Mouse (Mus musculus): ENCODE data around the gene Wbp1l. TPM values are rescaled to one million over a fixed set of nuclear protein-coding genes. Genes with fewer than 3 reads are reported as not detected.
A peak's percentile ranks its signal among the peaks of the same experiment; 100 is the strongest.
"Not testable (repeated sequence)": the region's sequence is repeated elsewhere in the genome, so short reads cannot be mapped to it uniquely, and the experiment has no call there.

The Wbp1l gene
- polyA plus RNA-seq (2012; rRNA removed) = 104 and 142 TPM in 2 replicates

DNA sequence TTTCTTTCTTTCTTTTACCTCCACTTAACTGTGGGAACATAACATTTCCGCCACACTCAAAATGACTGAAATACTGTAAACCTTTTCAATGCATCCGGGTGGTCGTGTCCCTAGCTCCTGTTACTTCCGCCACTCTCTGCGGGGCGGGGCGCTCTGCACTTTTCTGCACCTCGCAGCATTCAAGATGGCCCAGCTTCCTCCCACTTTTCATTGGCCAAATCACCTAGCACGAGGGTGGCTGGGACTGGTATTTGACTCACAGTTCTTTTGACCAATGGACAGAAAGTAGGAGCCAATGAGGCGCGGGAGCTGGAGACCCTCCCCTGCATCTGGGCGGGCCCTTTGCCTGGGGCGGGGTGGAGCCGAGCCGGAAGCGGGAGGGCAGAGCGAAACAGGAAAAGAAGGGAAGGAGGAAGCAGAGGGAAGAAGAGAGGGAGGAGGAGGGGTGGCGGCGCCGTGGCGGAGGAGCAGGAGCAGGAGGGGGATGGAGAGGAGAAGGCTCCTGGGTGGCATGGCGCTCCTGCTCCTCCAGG, at the start of gene Wbp1l:
Wbp1l (plus strand) TSS at position 365 of the 533 bp plus-strand sequence.
- peak; percentile 97 for DNase-seq (ENCODE audit: low read depth)

DNA sequence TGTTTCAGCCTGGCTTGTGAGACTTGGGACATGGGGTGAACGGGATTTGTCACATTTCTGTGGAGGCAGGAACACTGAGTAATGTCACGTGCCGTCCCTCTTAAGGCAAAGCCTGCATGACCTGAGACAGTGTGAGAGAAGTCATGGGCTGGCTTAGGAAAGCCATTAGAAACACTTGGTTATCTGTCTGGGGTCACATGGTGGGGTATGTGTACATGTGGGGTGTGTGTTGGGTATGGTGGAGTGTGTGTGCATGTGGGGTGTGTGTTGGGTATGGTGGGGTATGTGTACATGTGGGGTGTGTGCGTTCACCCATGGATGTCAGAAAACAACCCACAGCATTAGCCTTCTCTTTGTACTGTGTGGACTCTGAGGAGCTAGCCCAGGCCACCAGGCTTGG, 48.5 kb upstream of the Wbp1l start:
- no peak for DNase-seq (ENCODE audit: low read depth)

GRCm38 (mm10) chr19:46552496-46552895, 46.4 kb upstream of the Wbp1l start:
- no peak for DNase-seq (ENCODE audit: low read depth)

- no peak for DNase-seq (ENCODE audit: low read depth)
These were observed 45.3 kb upstream of the Wbp1l start for GRCm38 (mm10) chr19:46553541-46553955.

DNA sequence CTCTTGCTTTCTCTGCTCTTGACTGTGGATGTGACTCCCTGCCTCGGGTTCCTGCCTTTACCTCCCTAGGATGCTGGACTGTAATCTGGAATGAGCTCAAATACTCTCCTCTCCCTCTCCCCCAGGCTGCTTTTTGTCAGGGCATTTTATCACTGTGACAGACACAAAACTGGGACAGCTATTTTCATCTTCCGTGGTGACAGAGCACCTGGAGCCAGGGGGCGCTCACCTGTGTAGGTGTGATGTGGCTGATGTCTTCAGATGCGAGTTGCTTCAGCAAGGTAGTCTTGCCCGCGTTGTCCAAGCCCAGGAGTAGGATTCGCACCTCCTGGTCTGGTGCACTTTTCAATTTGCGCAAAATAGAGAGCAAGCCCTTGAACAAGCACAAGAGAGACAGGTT, 40.9 kb upstream of the Wbp1l start:
- DNase-seq (ENCODE audit: low read depth) = no peak

DNA sequence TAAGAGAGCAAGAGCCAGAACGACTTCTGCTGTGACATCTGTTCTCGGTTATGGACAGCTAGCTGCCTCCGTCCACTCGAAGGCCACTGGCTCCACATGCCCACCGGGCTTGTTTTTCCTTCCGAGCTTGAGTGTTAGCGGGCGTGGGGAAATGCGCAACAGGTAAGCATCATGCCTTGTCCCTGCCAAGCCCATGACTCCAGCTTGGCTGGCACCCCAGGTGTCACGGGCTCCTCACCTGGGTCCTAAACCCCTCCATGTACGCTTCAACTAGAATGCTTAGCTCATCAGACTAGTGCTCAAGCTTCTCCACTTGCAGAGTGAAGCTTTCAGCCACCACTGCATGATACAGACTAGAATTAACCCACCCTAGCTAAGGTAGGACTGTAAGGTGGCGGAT, 40.3 kb upstream of the Wbp1l start:
- DNase-seq (ENCODE audit: low read depth) = no peak

- no peak for DNase-seq (ENCODE audit: low read depth)
These were observed 36.8 kb upstream of the Wbp1l start for GRCm38 (mm10) chr19:46562132-46562531.

GRCm38 (mm10) chr19:46562581-46563515, 36.0 kb upstream of the Wbp1l start:
- no peak for DNase-seq (ENCODE audit: low read depth)

- DNase-seq (ENCODE audit: low read depth) = no peak
These were observed 35.3 kb upstream of the Wbp1l start for GRCm38 (mm10) chr19:46563603-46564002.

GRCm38 (mm10) chr19:46564043-46564462, 34.8 kb upstream of the Wbp1l start:
- no peak for DNase-seq (ENCODE audit: low read depth)

DNA sequence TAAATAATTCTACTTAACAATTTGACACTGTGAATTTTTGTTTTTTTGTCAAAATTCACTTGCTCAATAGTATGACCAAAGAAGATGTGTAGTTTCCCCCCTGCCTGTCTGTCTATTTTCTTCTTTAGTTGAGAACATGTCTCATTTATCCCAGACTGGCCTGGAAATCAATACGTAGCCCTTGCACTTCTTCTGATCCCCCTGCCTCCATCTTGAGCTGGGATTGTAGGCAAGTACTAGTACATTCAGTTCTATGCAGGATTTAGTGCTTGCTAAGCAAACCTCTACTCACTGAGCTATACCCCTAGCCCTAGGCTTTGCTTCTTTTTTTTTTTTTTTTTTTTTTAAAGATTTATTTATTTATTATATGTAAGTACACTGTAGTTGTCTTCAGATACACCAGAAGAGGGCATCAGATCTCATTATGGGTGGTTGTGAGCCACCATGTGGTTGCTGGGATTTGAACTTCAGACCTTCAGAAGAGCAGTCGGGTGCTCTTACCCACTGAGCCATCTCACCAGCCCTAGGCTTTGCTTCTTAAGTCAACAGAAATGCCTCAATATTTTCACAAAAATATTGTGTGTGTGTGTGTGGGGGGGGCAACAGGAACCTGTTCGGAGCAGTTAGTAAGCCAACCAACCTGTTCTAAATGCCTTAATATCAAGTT, 27.5 kb upstream of the Wbp1l start:
- not testable (repeated sequence) for DNase-seq (ENCODE audit: low read depth)

DNA sequence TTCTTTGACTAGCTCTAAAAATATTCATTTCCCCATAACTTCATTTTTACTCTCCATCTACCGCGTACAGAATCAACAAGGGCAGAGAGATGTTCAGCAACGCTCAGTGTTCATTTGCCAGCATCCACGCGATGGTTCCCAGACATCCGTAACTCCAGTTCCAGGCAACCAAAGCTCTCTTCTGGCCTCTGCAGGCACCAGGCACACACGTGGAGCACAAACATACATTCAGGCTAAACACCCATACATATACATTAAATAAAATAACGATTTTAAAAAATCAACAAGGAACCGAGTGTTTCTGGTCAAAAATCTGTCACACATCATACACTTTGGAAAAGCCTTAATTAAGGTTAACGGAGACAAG, 27.0 kb upstream of the Wbp1l start:
- no peak for DNase-seq (ENCODE audit: low read depth)

GRCm38 (mm10) chr19:46572548-46572947, 26.3 kb upstream of the Wbp1l start:
- no peak for DNase-seq (ENCODE audit: low read depth)

DNA sequence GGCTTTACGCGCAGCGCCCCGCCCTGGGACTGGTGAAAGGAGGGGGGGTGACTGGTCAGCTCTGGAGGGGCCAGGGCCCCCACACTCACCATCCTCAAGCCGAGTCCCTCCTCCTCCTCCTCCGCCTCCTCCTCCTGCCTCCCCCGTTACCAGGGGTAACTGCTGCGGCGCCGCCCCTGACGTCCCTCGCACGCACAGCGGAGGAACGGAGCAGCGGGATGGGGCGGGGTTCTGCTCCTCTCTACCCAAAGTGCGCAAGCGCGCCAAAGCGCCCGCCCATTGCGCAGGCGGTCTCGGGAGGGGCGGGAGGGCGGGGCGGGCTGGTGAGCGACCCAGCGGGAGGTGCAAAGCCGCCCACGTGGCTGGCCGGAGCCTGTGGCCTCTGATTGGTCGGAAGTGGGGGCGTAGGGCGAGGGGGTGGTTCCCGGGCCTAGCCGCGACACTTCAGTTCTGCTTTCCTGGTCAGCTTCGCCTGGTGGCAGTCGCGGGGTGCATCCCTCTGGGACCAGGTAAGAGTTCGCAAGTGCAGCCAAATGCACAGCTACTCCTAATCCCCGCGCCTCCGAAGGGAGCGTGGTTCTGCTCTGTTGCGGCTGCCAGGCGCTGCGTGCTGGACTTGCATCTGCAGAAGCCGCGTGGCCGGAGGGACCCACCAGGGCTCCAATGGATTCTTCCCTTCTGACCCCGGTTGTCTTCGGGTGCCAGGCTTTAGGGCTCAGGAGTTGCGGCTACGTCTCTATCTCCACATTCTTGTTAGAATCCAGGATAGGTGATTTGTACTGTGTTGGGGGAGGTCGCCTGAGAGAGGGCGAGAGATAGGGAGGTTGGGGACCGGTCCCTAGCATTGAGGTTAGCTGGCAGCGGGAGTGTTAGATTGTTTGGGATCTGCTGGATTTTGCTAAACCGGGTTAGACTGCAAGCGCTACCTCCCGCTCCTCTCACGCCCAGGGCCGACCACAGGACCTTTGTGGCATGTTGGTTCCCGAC, 25.6 kb upstream of the Wbp1l start, which contains the start of the genes Arl3 and Sfxn2:
Arl3 (minus strand) TSS at position 248 of the 987 bp plus-strand sequence.
Sfxn2 (plus strand) TSS at position 415 of the 987 bp plus-strand sequence.
- DNase-seq (ENCODE audit: low read depth) = peak; percentile 70

DNA sequence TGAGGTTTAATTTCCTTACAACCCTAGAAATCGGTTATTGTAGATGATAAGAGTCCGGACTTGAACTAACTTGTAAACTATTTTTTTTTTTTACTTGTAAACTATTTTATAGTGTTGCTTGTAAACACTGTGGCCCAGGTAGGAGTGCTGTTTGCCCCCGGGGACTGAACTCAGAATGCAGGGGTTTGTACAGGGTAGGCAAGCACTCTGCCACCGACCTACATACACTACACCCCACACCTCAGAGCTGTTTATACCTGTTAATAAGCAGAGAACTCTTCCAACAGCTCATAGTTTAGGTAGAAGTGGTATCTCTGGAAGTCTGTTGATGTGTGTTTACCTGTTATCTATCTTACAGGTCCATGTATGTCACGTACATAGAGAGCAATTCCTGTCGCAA, 24.9 kb upstream of the Wbp1l start:
- DNase-seq (ENCODE audit: low read depth) = no peak

DNA sequence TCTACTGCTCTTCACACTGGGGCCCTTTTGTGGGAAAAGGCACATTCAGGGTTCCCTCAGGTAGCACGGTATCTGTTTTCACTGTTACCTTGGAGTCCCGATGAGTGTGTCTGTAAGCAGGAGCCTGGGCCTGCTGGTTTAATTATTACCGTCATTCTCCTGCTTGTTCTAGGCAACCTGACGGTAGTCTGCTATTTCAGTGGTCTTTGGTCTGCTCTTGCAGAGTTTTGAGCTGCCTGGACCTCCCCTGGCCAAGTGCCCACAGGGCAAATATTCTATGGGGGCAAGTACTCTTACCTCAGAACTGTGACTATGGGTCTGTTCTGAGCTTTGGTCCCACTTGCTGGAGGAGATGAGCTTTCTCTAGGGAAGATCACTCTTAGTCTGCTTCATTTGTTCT, 23.7 kb upstream of the Wbp1l start:
- DNase-seq (ENCODE audit: low read depth) = no peak

DNA sequence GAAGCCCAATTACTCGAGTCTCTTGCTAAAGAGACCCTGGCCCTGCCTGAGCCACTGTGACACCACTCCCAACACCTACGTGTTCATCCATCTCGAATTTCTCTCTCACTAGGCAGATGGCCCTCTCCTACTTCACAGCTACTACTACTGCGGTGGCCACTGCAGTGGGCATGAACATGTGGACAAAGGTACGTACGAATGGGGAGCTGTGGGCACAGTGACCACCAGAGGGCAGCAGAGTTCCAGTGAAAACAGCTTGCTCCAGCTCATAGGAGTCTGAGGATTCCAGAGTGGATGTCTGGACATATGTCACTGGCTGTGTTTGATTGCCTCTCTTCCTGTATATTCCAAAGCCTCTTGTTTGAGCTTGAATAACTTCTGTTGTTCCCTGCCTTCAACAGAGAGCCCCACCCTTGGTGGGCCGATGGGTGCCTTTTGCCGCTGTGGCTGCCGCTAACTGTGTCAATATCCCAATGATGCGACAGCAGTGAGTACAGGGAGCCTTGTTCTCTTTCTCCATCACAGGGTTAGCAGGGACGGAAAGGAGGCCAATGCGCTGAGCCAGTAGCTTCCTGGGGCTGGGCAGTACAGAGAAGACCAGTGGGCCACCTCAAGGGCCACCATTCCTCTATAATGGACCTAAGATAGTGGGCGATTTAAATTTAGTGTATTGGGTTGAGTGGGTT, 10.9 kb upstream of the Wbp1l start:
- DNase-seq (ENCODE audit: low read depth) = no peak

DNA sequence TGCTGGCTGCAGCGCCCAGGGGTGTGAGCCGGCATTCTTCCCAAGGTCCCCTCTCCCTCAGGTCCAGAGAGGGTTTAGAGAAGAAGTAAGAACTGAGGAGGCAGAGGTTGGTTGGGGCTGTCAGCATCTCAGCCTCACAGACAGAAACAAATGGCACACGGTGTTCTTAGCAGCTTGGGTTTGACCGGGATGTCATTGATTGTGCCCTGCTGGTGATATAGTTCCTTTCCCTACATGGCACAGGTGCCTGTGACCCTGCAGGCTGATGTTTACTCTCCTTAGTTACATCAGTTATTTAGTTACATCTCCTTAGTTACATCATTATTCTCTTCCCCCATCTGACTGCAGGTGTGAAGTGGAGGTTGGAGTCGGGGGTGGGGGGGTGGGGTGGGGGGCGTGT, 7.3 kb upstream of the Wbp1l start:
- no peak for DNase-seq (ENCODE audit: low read depth)

DNA sequence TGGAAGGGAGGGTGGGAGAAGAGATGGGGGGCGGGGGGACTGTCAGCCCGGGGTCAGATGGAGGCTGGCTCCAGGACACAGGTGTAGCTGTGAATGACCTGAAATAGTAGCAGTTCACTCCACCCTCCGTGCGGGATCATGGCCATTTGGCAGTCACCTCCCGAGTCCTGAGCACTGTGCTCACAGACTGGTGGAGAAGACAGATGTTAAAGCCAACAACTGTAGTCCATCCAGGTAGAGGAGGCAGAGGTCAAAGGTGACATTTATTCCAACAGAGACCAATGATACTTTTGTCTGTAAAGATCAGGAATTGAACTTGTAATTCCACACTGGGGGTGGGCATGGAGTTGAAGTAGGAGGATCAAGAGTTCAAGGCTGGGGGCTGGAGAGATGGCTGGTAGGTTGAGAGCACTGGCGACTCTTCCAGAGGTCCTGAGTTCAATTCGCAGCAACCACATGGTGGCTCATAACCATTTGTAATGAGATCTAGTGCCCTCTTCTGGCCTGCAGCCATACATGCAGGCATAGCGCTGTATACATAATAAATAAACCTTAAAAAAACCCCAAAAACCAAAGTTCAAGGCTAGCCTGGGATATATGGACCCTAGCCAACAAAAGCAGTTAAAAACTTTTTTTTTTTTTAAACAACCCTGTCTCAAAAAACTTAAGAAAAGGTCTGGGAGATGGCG, 6.0 kb upstream of the Wbp1l start:
- no peak for DNase-seq (ENCODE audit: low read depth)

- no peak for DNase-seq (ENCODE audit: low read depth)
These were observed 697 bp upstream of the Wbp1l start for GRCm38 (mm10) chr19:46598187-46598586.

All from gonadal fat pad, adult 2 months (tissue).